Mouse (Mus musculus) liver, postnatal 0 days (tissue): ENCODE measurements around the gene Ccdc159.

Experiments
- CTCF ChIP-seq: sonication (generic); IDR thresholded peaks from 2 replicates; pipeline ENCODE4 v1.5.1; 2016; ENCODE audit warnings: antibody characterized with exemption, low read depth
- EP300 ChIP-seq: IDR thresholded peaks from 2 replicates; pipeline ENCODE4 v1.6.1; 2016; ENCODE audit warnings: antibody characterized with exemption, low read depth, mild to moderate bottlenecking

- TF ChIP-seq CTCF = no peak
- TF ChIP-seq EP300 = no peak
Measured at GRCm38 (mm10) chr9:21932006-21932405, 4.7 kb downstream of the Ccdc159 start.
